ENCODE assay signal across 14 mouse cellular contexts in genomic region chr15:84246195-84246594, GRCm38 (mm10).
"Had no signal": no experiment of that assay in that cellular context is flagged by ENCODE, and none has a peak within 500 bp of the region (broad histone marks: within the 10 kb centered on the region; RNA-seq: fewer than 3 reads in every experiment).

No protein-coding gene starts in this region.

- H3K9me3 ChIP-seq: limb, embryonic 15.5 days; neural tube, embryonic 13.5 days had no signal

- DNase-seq: kidney, adult 2 months; kidney, postnatal 25 days; lung, embryonic 14.5 days; lung, postnatal 14 days; retina, postnatal 1 day; right cerebral cortex, postnatal 4 days; spleen, adult 18-20 months; thymus, adult 18-20 months; thymus, postnatal 25 days had no signal

- H3K27me3 ChIP-seq: limb, embryonic 15.5 days; liver, embryonic 12.5 days; midbrain, embryonic 12.5 days; neural tube, embryonic 13.5 days had no signal

- H3K4me2 ChIP-seq: limb, embryonic 15.5 days; liver, embryonic 12.5 days; lung, embryonic 14.5 days; midbrain, embryonic 12.5 days; neural tube, embryonic 13.5 days had no signal

- H3K27ac ChIP-seq: limb, embryonic 15.5 days; liver, embryonic 12.5 days had no signal

- H3K4me1 ChIP-seq: liver, embryonic 12.5 days had no signal

- H3K9ac ChIP-seq: limb, embryonic 15.5 days; liver, embryonic 12.5 days; lung, embryonic 14.5 days; midbrain, embryonic 12.5 days; neural tube, embryonic 13.5 days had no signal

- H3K4me3 ChIP-seq: limb, embryonic 15.5 days; liver, embryonic 12.5 days; megakaryocyte, embryonic 14.5 days; midbrain, embryonic 12.5 days; neural tube, embryonic 13.5 days had no signal

- ATAC-seq: liver, embryonic 12.5 days had no signal

- H3K36me3 ChIP-seq: limb, embryonic 15.5 days; midbrain, embryonic 12.5 days; neural tube, embryonic 13.5 days had no signal
